Mouse (Mus musculus) embryonic facial prominence, embryonic 15.5 days (tissue): ENCODE results near the gene Bcl7b. TPM values are rescaled to one million over a fixed set of nuclear protein-coding genes. Genes with fewer than 3 reads are reported as not detected.

ENCODE experiments used
- ATAC-seq: fragments of 200-750 bp; cut with Nextera tagmentation; 2 replicates; pipeline ENCODE4 v1.8.0; 2017; ENCODE audit warnings: low read depth, moderate TSS enrichment; ENCODE audit not compliant: insufficient number of reproducible peaks, low FRiP score, low TSS enrichment
- H3K27ac ChIP-seq: fragments of 300-500 bp; sonication (generic); replicated peaks from 2 replicates; pipeline ENCODE4 v1.5.1; 2015; ENCODE audit warnings: mild to moderate bottlenecking, inconsistent platforms
- H3K27me3 ChIP-seq: fragments of 300-500 bp; sonication (generic); 2 replicates; pipeline ENCODE4 v1.6.1; 2015; ENCODE audit warnings: inconsistent platforms
- H3K36me3 ChIP-seq: fragments of 300-500 bp; sonication (generic); 2 replicates; pipeline ENCODE4 v1.6.1; 2015; ENCODE audit warnings: mild to moderate bottlenecking, inconsistent platforms
- H3K4me1 ChIP-seq: fragments of 300-500 bp; sonication (generic); 2 replicates; pipeline ENCODE4 v1.6.1; 2015; ENCODE audit warnings: inconsistent platforms
- H3K4me2 ChIP-seq: fragments of 300-500 bp; sonication (generic); replicated peaks from 2 replicates; pipeline ENCODE4 v1.6.1; 2015; ENCODE audit warnings: mild to moderate bottlenecking, inconsistent platforms
- H3K4me3 ChIP-seq: fragments of 300-500 bp; sonication (generic); replicated peaks from 2 replicates; pipeline ENCODE4 v1.5.1; 2015; ENCODE audit warnings: mild to moderate bottlenecking, inconsistent platforms
- H3K9ac ChIP-seq: fragments of 300-500 bp; sonication (generic); 2 replicates; pipeline ENCODE4 v1.6.1; 2015; ENCODE audit warnings: inconsistent platforms
- H3K9me3 ChIP-seq: fragments of 300-500 bp; sonication (generic); replicated peaks from 2 replicates; pipeline ENCODE4 v1.6.1; 2016; ENCODE audit warnings: inconsistent platforms
- WGBS: fragments of 180-500 bp; shearing (Covaris S2); methylation state at CpG from one replicate; pipeline ENCODE4 v1.1.7; 2015; 5-methylcytosine and 5-hydroxymethylcytosine counted together
- polyA plus RNA-seq: library from polyadenylated mRNA; unstranded; fragments of >200 nt; fragmentation: Nextera tagmentation; extraction: Ambion mirVana; gene quantifications from 2 replicates; pipeline ENCODE4 v1.2.1, GENCODE M21; 2015

Bcl7b gene
- polyA plus RNA-seq, 1 experiment from 2014 or later: 48.9 TPM

GRCm38 (mm10) chr5:135171688-135172220 is 3.7 kb downstream of the Bcl7b start:
- Histone ChIP-seq H3K9me3 (no peaks in the 10 kb centered on the region), H3K27ac (no peak overlapping the region), H3K9ac (no peak overlapping the region), H3K36me3 (peaks cover 30% of the 10 kb centered on the region), H3K4me1 (peaks cover 17% of the 10 kb centered on the region), H3K27me3 (no peaks in the 10 kb centered on the region), H3K4me2 (no peak overlapping the region), H3K4me3 (no peak overlapping the region)
- no peak for ATAC-seq
- WGBS: 82% methylated on average over 6 of the region's 6 CpGs

GRCm38 (mm10) chr5:135172986-135173385 is 4.9 kb downstream of the Bcl7b start:
- ATAC-seq: no peak
- Histone ChIP-seq H3K27ac (no peak overlapping the region), H3K4me1 (peaks cover 14% of the 10 kb centered on the region), H3K9me3 (no peaks in the 10 kb centered on the region), H3K9ac (no peak overlapping the region), H3K27me3 (no peaks in the 10 kb centered on the region), H3K4me3 (no peak overlapping the region), H3K36me3 (peaks cover 40% of the 10 kb centered on the region), H3K4me2 (no peak overlapping the region)
- WGBS: 93% methylated on average over 5 of the region's 5 CpGs

- Histone ChIP-seq H3K4me2 (no peak overlapping the region), H3K9ac (no peak overlapping the region), H3K4me1 (peaks cover 3% of the 10 kb centered on the region), H3K36me3 (peaks cover 59% of the 10 kb centered on the region), H3K27me3 (no peaks in the 10 kb centered on the region), H3K27ac (no peak overlapping the region), H3K4me3 (no peak overlapping the region), H3K9me3 (no peaks in the 10 kb centered on the region)
- ATAC-seq: no peak
Measured at GRCm38 (mm10) chr5:135175086-135175485, 7.0 kb downstream of the Bcl7b start.

GRCm38 (mm10) chr5:135178523-135178922 is 10.4 kb downstream of the Bcl7b start:
- no peak overlapping the region for H3K27ac ChIP-seq
- H3K4me3 ChIP-seq: no peak overlapping the region
- H3K36me3 ChIP-seq: peaks cover 60% of the 10 kb centered on the region
- H3K27me3 ChIP-seq: no peaks in the 10 kb centered on the region
- WGBS: 68% methylated on average over 3 of the region's 3 CpGs
- H3K9ac ChIP-seq: no peak overlapping the region
- ATAC-seq: no peak
- H3K4me1 ChIP-seq: no peaks in the 10 kb centered on the region
- H3K4me2 ChIP-seq: no peak overlapping the region
- H3K9me3 ChIP-seq: no peaks in the 10 kb centered on the region

GRCm38 (mm10) chr5:135178996-135179395 is 10.9 kb downstream of the Bcl7b start:
- Histone ChIP-seq H3K9me3 (no peaks in the 10 kb centered on the region), H3K9ac (no peak overlapping the region), H3K27ac (no peak overlapping the region), H3K4me2 (no peak overlapping the region), H3K4me1 (no peaks in the 10 kb centered on the region), H3K4me3 (no peak overlapping the region), H3K36me3 (peaks cover 60% of the 10 kb centered on the region), H3K27me3 (no peaks in the 10 kb centered on the region)
- 90% methylated on average over 4 of the region's 4 CpGs for WGBS
- ATAC-seq: no peak

GRCm38 (mm10) chr5:135179616-135180015 is 11.5 kb downstream of the Bcl7b start:
- H3K9ac ChIP-seq: no peak overlapping the region
- H3K4me3 ChIP-seq: no peak overlapping the region
- no peak for ATAC-seq
- no peak overlapping the region for H3K4me2 ChIP-seq
- H3K4me1 ChIP-seq: no peaks in the 10 kb centered on the region
- WGBS: 89% methylated on average over 7 of the region's 7 CpGs
- H3K9me3 ChIP-seq: no peaks in the 10 kb centered on the region
- no peak overlapping the region for H3K27ac ChIP-seq
- no peaks in the 10 kb centered on the region for H3K27me3 ChIP-seq
- peaks cover 60% of the 10 kb centered on the region for H3K36me3 ChIP-seq

GRCm38 (mm10) chr5:135180796-135181195 is 12.7 kb downstream of the Bcl7b start:
- Histone ChIP-seq H3K4me1 (no peaks in the 10 kb centered on the region), H3K36me3 (peaks cover 53% of the 10 kb centered on the region), H3K4me2 (no peak overlapping the region), H3K9me3 (no peaks in the 10 kb centered on the region), H3K4me3 (no peak overlapping the region), H3K27ac (no peak overlapping the region), H3K9ac (no peak overlapping the region), H3K27me3 (no peaks in the 10 kb centered on the region)
- ATAC-seq: no peak
- WGBS: 94% methylated on average over 14 of the region's 14 CpGs

GRCm38 (mm10) chr5:135181776-135182175 is 13.7 kb downstream of the Bcl7b start:
- H3K9ac ChIP-seq: no peak overlapping the region
- H3K4me2 ChIP-seq: no peak overlapping the region
- H3K4me3 ChIP-seq: no peak overlapping the region
- 73% methylated on average over 6 of the region's 6 CpGs for WGBS
- no peaks in the 10 kb centered on the region for H3K9me3 ChIP-seq
- no peak overlapping the region for H3K27ac ChIP-seq
- no peak for ATAC-seq
- no peaks in the 10 kb centered on the region for H3K4me1 ChIP-seq
- H3K36me3 ChIP-seq: peaks cover 51% of the 10 kb centered on the region
- no peaks in the 10 kb centered on the region for H3K27me3 ChIP-seq

- H3K27ac ChIP-seq: 0 out of 2 replicates have a peak overlapping the region, but pooled peaks have one; percentile 22
- no peaks in the 10 kb centered on the region for H3K9me3 ChIP-seq
- 50% methylated on average over 8 of the region's 8 CpGs for WGBS
Measured at GRCm38 (mm10) chr5:135183131-135183861, 15.2 kb downstream of the Bcl7b start.

GRCm38 (mm10) chr5:135185016-135185415 is 16.9 kb downstream of the Bcl7b start:
- no peak overlapping the region for H3K9ac ChIP-seq
- peaks cover 16% of the 10 kb centered on the region for H3K4me1 ChIP-seq
- H3K4me2 ChIP-seq: no peak overlapping the region
- H3K36me3 ChIP-seq: peaks cover 23% of the 10 kb centered on the region
- ATAC-seq: no peak
- H3K9me3 ChIP-seq: no peaks in the 10 kb centered on the region
- no peak overlapping the region for H3K4me3 ChIP-seq
- no peaks in the 10 kb centered on the region for H3K27me3 ChIP-seq
- WGBS: 91% methylated on average over 3 of the region's 3 CpGs
- H3K27ac ChIP-seq: no peak overlapping the region

More at GRCm38 (mm10) chr5:135183131-135183861, 15.2 kb downstream of the Bcl7b start:
- H3K4me3 ChIP-seq: no peak overlapping the region
- H3K27me3 ChIP-seq: no peaks in the 10 kb centered on the region
- ATAC-seq: no peak
- H3K4me2 ChIP-seq: no peak overlapping the region
- H3K36me3 ChIP-seq: peaks cover 38% of the 10 kb centered on the region
- H3K9ac ChIP-seq: no peak overlapping the region
- H3K4me1 ChIP-seq: no peaks in the 10 kb centered on the region

GRCm38 (mm10) chr5:135185596-135185995 is 17.5 kb downstream of the Bcl7b start:
- peaks cover 17% of the 10 kb centered on the region for H3K36me3 ChIP-seq
- no peak overlapping the region for H3K4me2 ChIP-seq
- peak overlapping the region; percentile 55; the same call in 1 of the 2 replicates for H3K27ac ChIP-seq
- no peaks in the 10 kb centered on the region for H3K27me3 ChIP-seq
- H3K9me3 ChIP-seq: no peaks in the 10 kb centered on the region
- H3K4me1 ChIP-seq: peaks cover 17% of the 10 kb centered on the region
- H3K4me3 ChIP-seq: no peak overlapping the region
- no peak overlapping the region for H3K9ac ChIP-seq
- 35% methylated on average over 3 of the region's 3 CpGs for WGBS
- no peak for ATAC-seq

GRCm38 (mm10) chr5:135186231-135186620 is 18.1 kb downstream of the Bcl7b start:
- no peak overlapping the region; the same call in 1 of the 2 replicates for H3K9ac ChIP-seq
- peak overlapping the region; percentile 69 for H3K4me3 ChIP-seq
- H3K27ac ChIP-seq: peak overlapping the region; percentile 95
- no peaks in the 10 kb centered on the region for H3K27me3 ChIP-seq
- peaks cover 17% of the 10 kb centered on the region for H3K4me1 ChIP-seq
- no peaks in the 10 kb centered on the region for H3K9me3 ChIP-seq
- no peak for ATAC-seq
- 21% methylated on average over 10 of the region's 10 CpGs for WGBS
- H3K4me2 ChIP-seq: peak overlapping the region; percentile 67
- peaks cover 11% of the 10 kb centered on the region for H3K36me3 ChIP-seq
